Mouse (Mus musculus): ENCODE results near the gene Klhl21.

The Klhl21 gene

DNA sequence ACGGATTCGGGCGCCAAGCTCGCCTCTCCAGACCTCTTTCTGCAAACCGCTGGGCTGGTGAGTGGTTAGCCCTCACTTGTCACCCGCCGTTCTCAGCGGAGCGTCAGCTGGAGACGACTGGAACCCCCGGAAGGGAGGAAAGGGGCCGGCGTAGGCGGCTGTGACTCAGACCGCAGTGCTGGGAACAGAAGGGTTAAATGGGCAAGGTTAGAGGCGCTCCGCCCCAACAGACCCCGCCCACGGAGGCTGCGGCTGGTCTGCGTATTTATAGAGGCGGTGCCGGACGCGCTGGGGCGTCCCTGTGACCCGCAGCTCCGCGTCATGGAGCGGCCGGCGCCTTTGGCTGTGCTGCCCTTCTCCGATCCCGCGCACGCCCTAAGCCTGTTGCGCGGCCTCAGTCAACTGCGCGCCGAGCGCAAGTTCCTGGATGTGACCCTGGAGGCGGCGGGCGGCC lies at the start of gene Klhl21:
Gene Klhl21 (plus strand): TSS at position 182 of the 454 bp plus-strand sequence.
- peak; percentile 91 for DNase-seq

DNA sequence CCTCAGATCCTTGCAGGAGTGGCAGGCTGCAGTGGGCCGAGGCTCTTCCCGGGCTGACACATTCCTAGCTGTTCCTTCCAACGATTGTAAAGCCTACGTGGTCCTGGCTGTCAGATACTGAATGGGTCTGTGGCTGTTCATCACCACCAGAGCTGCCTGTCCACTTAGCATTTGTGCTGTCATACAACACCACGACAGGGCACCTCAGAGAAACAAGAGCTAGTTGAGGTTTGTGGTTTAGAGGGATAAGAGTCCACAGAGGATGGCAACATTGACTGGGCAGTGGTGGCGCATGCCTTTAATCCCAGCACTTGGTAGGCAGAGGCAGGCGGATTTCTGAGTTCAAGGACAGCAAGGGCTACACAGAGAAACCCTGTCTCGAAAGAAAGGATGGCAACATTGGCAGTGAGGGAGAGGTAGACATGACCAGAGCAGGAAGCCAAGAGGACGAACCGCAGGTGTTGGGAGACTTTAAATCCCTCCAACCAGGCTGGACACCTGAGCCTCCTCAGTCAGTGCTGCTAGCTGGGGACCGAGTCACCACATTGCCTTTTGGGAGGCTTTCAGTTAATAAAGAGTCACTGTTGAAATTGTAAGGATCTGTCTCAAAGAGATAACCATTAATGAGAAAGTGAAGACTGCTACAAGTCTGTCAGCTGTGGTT lies 48.6 kb upstream of the Klhl21 start:
- DNase-seq = no peak

DNA sequence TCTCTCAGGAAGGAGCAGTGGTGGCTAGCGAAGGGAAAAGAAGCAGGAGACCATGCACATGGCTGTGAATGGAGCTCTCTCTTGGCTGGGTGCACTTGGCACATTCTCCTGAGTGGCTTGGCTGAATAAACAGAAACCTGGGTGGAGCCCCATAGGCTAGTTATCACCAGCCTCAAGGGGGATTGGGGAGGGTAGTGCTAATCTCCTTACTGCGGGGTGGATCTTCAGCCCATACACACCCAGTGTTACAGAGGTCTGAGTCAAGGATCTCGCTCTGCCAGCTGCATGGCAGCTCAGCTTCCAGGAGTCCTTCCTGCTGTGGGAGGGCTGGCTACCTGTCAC lies 48.1 kb upstream of the Klhl21 start:
- no peak for DNase-seq

DNA sequence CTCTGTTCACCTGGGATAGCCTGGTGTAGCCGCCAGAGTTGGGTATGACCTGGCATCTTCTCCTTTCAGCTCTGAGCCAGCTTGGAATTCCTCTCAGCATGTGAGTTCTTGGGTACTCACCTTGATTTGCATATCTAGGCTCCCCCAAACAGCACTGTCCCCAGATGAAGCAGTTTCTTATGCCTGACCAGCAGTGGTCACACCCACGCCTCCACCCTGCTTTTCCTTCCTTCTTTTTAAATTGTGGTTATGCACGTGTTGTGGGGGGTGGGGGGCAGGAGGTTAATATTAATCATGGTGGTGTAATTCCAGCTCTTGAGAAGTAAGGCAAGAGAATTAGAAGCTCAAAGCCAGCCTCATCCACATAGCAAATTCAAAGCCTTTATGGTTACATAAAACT lies 45.8 kb upstream of the Klhl21 start:
- DNase-seq = no peak

DNA sequence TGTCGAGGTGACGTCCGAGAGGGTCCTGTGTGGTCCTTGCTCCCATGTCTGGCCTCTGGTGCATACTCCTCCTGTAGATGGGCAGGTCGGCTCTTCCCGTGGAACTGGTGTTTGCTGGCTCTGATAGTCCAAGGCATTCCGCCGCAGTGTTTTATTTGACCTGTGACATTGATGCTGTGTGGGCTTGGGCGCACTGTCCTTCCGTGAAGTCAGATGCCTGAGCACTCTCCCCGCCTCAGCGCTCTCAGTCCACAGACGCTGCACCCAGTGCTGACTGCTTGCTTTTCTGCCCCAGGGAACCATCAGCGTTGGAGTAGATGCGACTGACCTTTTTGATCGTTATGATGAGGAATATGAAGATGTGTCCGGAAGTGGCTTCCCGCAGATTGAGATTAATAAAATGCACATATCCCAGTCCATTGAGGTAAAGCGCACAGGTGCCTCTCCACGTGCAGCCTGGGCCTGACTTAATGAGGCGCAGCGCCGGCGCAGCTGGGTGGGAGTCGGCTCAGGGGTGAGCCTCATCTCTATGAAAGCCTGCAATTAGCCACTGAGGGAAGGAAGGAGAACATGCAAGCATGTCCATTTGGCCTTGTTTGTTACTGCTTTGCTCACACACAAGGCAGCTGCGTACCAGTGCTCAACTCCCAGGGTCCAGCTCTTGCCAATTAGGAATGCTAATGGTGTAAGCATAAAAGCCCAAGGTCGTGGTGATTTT lies 40.2 kb upstream of the Klhl21 start:
- DNase-seq = no peak

DNA sequence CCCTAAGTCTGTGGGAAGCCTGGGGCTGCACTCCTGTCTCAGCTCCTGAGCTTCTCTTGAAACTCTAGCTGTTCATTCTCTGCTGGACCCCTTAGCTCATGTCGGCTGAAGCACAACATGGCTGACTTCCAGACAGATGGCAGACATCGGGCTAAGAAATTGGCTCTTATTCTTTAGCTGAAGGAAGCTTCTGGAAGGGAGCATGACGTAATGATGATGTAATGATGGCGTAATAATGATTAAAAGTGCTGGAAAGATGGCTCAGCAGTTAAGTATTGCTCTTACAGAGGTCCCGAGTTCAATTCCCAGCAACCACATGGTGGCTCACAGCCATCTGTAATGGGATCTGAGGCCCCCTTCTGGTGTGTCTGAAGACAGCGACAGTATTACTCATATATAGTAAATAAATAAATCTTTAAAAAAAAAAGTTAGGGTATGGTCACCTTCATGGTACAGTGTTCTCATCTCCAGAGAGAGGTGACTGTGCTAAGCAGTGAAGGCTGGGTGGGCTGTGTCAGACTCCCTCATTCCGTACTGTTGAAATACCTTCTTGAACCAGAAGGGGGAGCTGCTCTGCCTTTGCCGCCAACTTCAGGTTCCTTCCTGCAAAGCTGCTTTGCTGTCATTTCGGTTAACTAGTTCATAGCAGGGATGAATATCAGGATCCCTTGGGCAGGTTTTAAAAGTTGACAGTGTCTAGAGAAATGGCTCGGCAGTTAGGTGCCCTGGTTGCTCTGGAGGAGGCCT lies 36.2 kb upstream of the Klhl21 start:
- no peak for DNase-seq

DNA sequence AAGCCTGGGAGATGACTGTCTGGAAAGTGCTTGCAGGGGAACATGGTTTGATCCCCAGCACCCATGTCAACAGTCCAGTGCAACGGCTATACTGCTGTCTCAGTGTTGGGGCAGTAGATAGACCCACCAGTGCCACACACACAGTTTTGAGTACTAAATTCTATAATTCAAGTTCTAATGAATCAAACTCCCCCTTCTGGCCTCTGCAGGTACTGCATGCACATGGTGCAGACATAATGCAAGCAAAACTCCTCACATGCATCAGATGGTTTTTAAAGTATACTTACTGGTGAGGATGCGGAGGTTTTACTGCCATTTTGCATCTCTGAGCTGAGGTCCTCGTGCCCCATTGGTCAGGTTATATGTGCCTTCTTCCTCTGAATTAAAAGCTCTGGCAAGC lies 33.2 kb upstream of the Klhl21 start:
- DNase-seq = no peak

GRCm38 (mm10) chr4:151977748-151978147 lies 30.9 kb upstream of the Klhl21 start:
- peak; percentile 80 for DNase-seq

DNA sequence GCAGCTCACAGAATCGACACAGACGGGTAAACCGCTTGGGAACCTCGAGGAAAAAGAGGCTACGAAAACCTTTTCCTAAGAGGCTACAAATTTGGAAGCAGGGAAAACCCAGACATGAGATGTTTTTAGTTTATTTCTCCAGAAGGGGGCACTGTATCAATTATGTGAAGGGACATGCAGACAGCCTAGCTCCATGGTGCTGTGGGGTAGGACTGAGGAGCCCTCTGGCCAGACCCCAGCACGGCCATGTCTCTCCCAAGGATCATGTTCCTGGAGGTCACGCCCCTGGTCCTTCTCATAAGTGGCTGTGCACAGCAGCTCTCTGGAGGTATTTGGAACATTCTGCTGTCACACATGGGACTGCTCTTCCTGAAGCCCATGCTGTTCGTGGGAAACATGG lies 27.9 kb upstream of the Klhl21 start:
- DNase-seq = no peak

DNA sequence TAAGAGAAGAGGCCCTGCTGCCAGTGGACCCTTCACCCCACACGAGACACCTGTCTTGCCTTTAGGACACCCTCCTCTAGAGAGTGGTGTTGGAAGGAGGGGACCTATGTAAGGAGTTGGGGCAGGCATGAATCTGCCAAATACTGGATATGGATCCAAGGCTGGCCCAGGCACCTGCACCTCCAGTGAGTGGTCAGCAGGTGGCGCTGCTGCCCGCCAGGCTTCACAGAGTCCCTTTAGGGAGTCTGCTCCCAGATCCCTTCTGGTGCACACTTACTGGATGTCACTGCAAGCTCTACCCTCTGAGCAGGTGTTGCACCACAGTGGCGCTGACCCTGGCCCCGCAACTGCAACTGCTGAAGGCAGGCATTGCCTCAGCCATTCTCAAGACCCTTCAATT lies 27.2 kb upstream of the Klhl21 start:
- DNase-seq = peak; percentile 75

DNA sequence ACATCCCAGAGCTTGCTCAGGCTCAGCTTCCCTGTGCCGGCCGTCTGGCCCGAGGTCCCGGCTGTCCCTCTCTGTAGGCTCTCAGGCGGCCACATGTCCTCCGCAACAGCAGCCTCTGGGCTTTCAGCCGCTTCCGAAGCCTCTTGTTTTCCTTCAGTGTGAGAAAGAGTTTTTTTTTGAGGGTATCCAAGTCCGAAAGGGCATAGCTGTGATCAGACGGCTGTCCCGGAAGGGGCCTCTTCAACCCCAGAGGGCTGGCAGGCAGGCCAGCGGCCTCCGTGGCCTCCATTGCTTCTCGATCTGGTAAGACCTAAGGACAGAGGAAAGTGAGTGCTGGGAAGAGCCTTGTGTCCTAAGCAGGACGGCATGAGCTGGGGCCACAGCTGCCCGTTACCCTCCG lies 25.6 kb upstream of the Klhl21 start:
- DNase-seq = no peak

DNA sequence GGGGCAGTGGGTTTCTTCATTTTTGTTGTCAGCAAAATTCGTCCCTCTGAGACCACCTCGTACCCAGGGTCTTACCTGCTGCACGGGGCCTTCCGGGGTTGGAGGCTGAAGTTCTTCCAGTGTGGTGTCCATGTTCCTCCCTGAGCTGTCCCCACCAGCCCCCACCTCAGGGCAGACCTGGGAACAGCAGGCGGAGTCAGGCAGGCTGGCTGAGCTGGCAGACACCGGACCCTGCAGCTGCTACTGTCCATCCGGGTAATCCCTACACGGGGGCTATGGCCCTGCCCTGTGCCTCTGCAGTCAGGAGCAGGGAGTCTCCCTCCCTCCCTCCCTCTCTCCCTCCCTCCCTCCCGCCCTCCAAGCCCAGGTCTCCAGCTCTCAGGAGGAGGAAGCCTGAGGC lies 25.0 kb upstream of the Klhl21 start:
- no peak for DNase-seq

- DNase-seq = no peak
These were observed 22.7 kb upstream of the Klhl21 start for GRCm38 (mm10) chr4:151985886-151986285.

- DNase-seq = no peak
These were observed 22.0 kb upstream of the Klhl21 start for GRCm38 (mm10) chr4:151986650-151987049.

GRCm38 (mm10) chr4:151988014-151988341 lies 20.6 kb upstream of the Klhl21 start:
- DNase-seq = no peak

GRCm38 (mm10) chr4:151988342-151989109 lies 20.1 kb upstream of the Klhl21 start, which contains the start of gene Thap3:
Thap3 (minus strand) TSS chr4:151988997.
- peak; percentile 85 for DNase-seq

GRCm38 (mm10) chr4:151989110-151989488 lies 19.5 kb upstream of the Klhl21 start:
- DNase-seq = no peak

- DNase-seq = no peak
These were observed 16.5 kb upstream of the Klhl21 start for GRCm38 (mm10) chr4:151992091-151992490.

DNA sequence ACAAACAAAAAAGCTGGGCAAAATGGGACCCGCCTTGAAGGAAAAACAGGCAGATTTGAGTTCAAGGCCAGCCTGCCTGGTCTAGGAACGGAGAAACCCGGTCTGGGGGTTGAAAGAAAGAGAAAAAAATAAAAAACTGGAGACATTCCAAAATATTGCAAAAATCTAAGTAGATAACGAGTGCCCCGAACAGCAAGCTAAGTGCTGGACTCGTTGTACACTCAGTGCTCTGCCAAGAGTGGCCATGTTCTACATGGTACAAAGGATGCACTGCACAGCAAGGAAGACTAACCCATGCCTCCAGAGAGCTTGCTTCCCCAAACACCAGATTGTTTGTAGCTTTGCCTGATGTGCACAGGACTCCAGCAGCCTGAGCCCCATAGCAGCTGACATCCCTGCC lies 15.6 kb upstream of the Klhl21 start:
- DNase-seq = no peak

GRCm38 (mm10) chr4:151994228-151995171 lies 14.1 kb upstream of the Klhl21 start:
- peak; percentile 28 for DNase-seq

GRCm38 (mm10) chr4:151995371-151996172 lies 13.0 kb upstream of the Klhl21 start:
- no peak for DNase-seq

All from right cerebral cortex, postnatal 25 days (tissue).